Mouse (Mus musculus) brain, embryonic 14.5 days (tissue): Measurements from ENCODE around the gene Wtap. TPM values are rescaled to one million over a fixed set of nuclear protein-coding genes. Genes with fewer than 3 reads are reported as not detected.
"Not testable (repeated sequence)": the region's sequence is repeated elsewhere in the genome, so short reads cannot be mapped to it uniquely, and the experiment has no call there.

Source experiments
- DNase-seq: peaks from one replicate; pipeline ENCODE4 v3.0.0-alpha.2; 2011; ENCODE audit warnings: low read depth
- CTCF ChIP-seq: fragments of 200-500 bp; IDR thresholded peaks from 2 replicates; pipeline ENCODE4 v1.5.1; 2012; ENCODE audit warnings: inconsistent platforms, mild to moderate bottlenecking, moderate library complexity, borderline replicate concordance; ENCODE audit not compliant: insufficient read depth, insufficient read length; ENCODE audit errors: extremely low read depth
- POLR2A ChIP-seq: fragments of 200-500 bp; IDR thresholded peaks from 2 replicates; pipeline ENCODE4 v1.6.1; 2012; ENCODE audit warnings: mild to moderate bottlenecking, inconsistent platforms, borderline replicate concordance; ENCODE audit not compliant: poor library complexity, insufficient read depth, insufficient read length, severe bottlenecking; ENCODE audit errors: extremely low read depth
- polyA plus RNA-seq: library from polyadenylated mRNA; depleted of rRNA; stranded (reverse); fragments of >200 nt; gene quantifications from 2 replicates; pipeline ENCODE4 v1.2.3, GENCODE M21; 2012; rRNA removed

Wtap gene
- polyA plus RNA-seq, 1 experiment, result 83.7 TPM

- DNase-seq, result no peak
- TF ChIP-seq POLR2A (no peak), CTCF (no peak)
These were observed 51.4 kb downstream of the Wtap start for GRCm38 (mm10) chr17:12942459-12943162.

GRCm38 (mm10) chr17:12941543-12942260, 52.3 kb downstream of the Wtap start:
- DNase-seq, result no peak
- TF ChIP-seq POLR2A, result no peak
- no peak for TF ChIP-seq CTCF

GRCm38 (mm10) chr17:12940151-12940805, 53.7 kb downstream of the Wtap start, which contains the start of gene Acat3:
TSS of gene Acat3 (minus strand) at chr17:12940600.
- DNase-seq, result peak; percentile 9
- TF ChIP-seq CTCF (no peak), POLR2A (no peak)

- DNase-seq, result not testable (repeated sequence)
These were observed 54.4 kb downstream of the Wtap start for GRCm38 (mm10) chr17:12939377-12940148.

- peak; percentile 72 for DNase-seq
- TF ChIP-seq POLR2A, result no peak
- TF ChIP-seq CTCF, result no peak
These were observed 55.9 kb downstream of the Wtap start for GRCm38 (mm10) chr17:12938077-12938476.

GRCm38 (mm10) chr17:12937412-12937970, 56.5 kb downstream of the Wtap start:
- DNase-seq, result no peak
- TF ChIP-seq POLR2A (no peak), CTCF (no peak)

GRCm38 (mm10) chr17:12935719-12936118, 58.2 kb downstream of the Wtap start:
- no peak for TF ChIP-seq CTCF
- no peak for TF ChIP-seq POLR2A
- DNase-seq, result peak; percentile 17

- DNase-seq, result not testable (repeated sequence)
These were observed 62.4 kb downstream of the Wtap start for GRCm38 (mm10) chr17:12931576-12931975.

GRCm38 (mm10) chr17:12925703-12926180, 68.2 kb downstream of the Wtap start:
- DNase-seq, result no peak
- no peak for TF ChIP-seq POLR2A

GRCm38 (mm10) chr17:12925001-12925400, 69.0 kb downstream of the Wtap start:
- TF ChIP-seq CTCF (no peak), POLR2A (no peak)
- no peak for DNase-seq

GRCm38 (mm10) chr17:12921073-12921472, 72.9 kb downstream of the Wtap start:
- no peak for DNase-seq
- TF ChIP-seq POLR2A (no peak), CTCF (no peak)

Other genes starting within 250 kb of the Wtap start
- gene Igf2r, start 224.5 kb downstream of the Wtap start, polyA plus RNA-seq, result 16.4 and 24.5 TPM in 2 replicates
- gene Mas1, start 126.0 kb downstream of the Wtap start, polyA plus RNA-seq, result 0.07 and 0.08 TPM in 2 replicates
- gene Mrgprh, start 118.1 kb downstream of the Wtap start, polyA plus RNA-seq, result 0.05 TPM in 1 of 2 replicates, not detected in the other
- 4.0 and 5.3 TPM in 2 replicates for gene Pnldc1, start 83.9 kb downstream of the Wtap start, polyA plus RNA-seq
- gene Tcp1, start 78.5 kb downstream of the Wtap start, polyA plus RNA-seq, result 187 and 246 TPM in 2 replicates
- gene Mrpl18, start 77.8 kb downstream of the Wtap start, polyA plus RNA-seq, result 56.8 and 58.2 TPM in 2 replicates
- 0.39 and 0.74 TPM in 2 replicates for gene Acat3, start 53.6 kb downstream of the Wtap start, polyA plus RNA-seq
- 122 and 143 TPM in 2 replicates for gene Acat2, start 33.4 kb downstream of the Wtap start, polyA plus RNA-seq
- 159 and 183 TPM in 2 replicates for gene Sod2, start 12.7 kb upstream of the Wtap start, polyA plus RNA-seq
- gene Gpr31b, start 58.1 kb upstream of the Wtap start, polyA plus RNA-seq, result 0.07 and 0.15 TPM in 2 replicates
- gene Tcp10b, start 66.9 kb upstream of the Wtap start, polyA plus RNA-seq, result 0.27 and 0.40 TPM in 2 replicates
- gene Unc93a, start 137.6 kb upstream of the Wtap start, polyA plus RNA-seq, result 0.05 and 0.08 TPM in 2 replicates
- gene Smok2a, start 227.0 kb upstream of the Wtap start, polyA plus RNA-seq, result not detected in 2 replicates
- gene Smok2b, start 236.1 kb upstream of the Wtap start, polyA plus RNA-seq, result not detected in 2 replicates